Mouse (Mus musculus): ENCODE measurements at regions not wholly inside any gene's neighbourhood (a gene's known extent, or its start where the extent isn't known, plus 50 kb on each side); places are given as distances from the start of the nearest gene placed in this dataset.

DNA sequence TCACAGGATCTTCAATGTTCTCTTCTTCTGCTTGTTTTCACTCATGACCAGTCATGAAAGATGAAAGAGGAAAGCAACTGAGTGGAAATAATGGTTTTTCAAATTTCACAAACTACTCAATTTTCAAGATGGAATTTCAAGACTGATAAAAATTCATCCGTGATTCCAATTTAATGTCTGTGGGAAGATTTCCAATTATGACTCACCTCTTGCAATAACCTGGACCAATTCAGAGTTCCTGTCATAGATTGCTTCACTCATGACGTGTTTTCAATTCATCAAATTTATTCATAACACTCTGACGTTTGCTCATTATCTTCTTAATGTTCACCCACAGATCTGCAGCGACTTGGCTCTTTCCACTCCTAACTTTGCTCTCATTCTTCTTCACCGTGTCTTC lies 829.2 kb upstream of the Mdga2 start:
- ATAC-seq (no peak), DNase-seq (ENCODE audit: low spot score) (no peak)
- no peaks in the 10 kb centered on the region for H3K9me3 ChIP-seq (replicated peaks; ENCODE audit: control insufficient read depth, low read length)
- H3K4me3 ChIP-seq (ENCODE audit: low read depth, low read length) = no peak overlapping the region
- no peak overlapping the region for H3K9ac ChIP-seq (ENCODE audit: low read length)
- H3K4me2 ChIP-seq (ENCODE audit: low read length) = no peak overlapping the region
- H3K36me3 ChIP-seq (ENCODE audit: control insufficient read depth, insufficient read depth, low read length) = no peaks in the 10 kb centered on the region
- H3K27me3 ChIP-seq (replicated peaks; ENCODE audit: control insufficient read depth, insufficient read depth, low read length) = no peaks in the 10 kb centered on the region
- H3K4me1 ChIP-seq (ENCODE audit: control insufficient read depth, insufficient read depth, low read length) = no peaks in the 10 kb centered on the region
- H3K27ac ChIP-seq (ENCODE audit: low read depth, low read length) = no peak overlapping the region
- WGBS = 78% methylated on average over 5 of the region's 5 CpGs

DNA sequence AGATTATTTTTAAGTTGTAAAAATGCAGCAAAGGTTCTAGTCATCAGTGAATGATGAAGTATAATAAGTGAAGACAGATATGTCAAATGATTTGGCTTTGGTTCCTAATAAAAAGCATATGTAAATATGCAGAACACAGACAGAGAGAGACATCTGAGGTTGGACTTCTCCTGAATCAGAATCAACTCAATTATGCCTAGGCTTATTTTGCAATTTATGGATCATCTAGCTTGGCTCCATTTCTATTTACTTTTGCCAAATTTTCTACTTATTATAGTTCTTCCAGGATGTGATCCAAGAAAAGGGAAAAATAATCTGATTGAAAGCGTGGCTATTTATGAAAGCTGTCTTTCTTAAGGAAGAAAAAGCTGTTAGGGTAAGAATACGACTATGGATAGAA lies 823.3 kb upstream of the Mdga2 start:
- DNase-seq (ENCODE audit: low spot score) (peak; percentile 37), ATAC-seq (no peak)
- WGBS = 77% methylated on average over 2 of the region's 2 CpGs
- no peaks in the 10 kb centered on the region for H3K27me3 ChIP-seq (replicated peaks; ENCODE audit: control insufficient read depth, insufficient read depth, low read length)
- H3K36me3 ChIP-seq (ENCODE audit: control insufficient read depth, insufficient read depth, low read length) = no peaks in the 10 kb centered on the region
- H3K9me3 ChIP-seq (replicated peaks; ENCODE audit: control insufficient read depth, low read length) = no peaks in the 10 kb centered on the region
- no peak overlapping the region for H3K4me3 ChIP-seq (ENCODE audit: low read depth, low read length)
- H3K27ac ChIP-seq (ENCODE audit: low read depth, low read length) = no peak overlapping the region
- no peaks in the 10 kb centered on the region for H3K4me1 ChIP-seq (ENCODE audit: control insufficient read depth, insufficient read depth, low read length)
- no peak overlapping the region for H3K4me2 ChIP-seq (ENCODE audit: low read length)
- no peak overlapping the region for H3K9ac ChIP-seq (ENCODE audit: low read length)
